37 mouse cellular contexts compared by ENCODE assay signal in genomic region chr10:77880305-77880704, GRCm38 (mm10). TPM values are rescaled to one million over a fixed set of nuclear protein-coding genes. Genes with fewer than 3 reads are reported as not detected.
DNase-seq lines count a peak whose midpoint lies in the region; TF ChIP-seq lines count a peak whose summit lies in the region.
"Had no signal": no experiment of that assay in that cellular context is flagged by ENCODE, and none has a peak within 500 bp of the region (broad histone marks: within the 10 kb centered on the region; RNA-seq: fewer than 3 reads in every experiment).

No protein-coding gene starts in this region.

- no peaks in the 10 kb centered on the region for H3K4me1 ChIP-seq in lung, adult 2 months (ENCODE audit: control insufficient read depth, insufficient read depth, low read length)
- no peaks in the 10 kb centered on the region for H3K4me1 ChIP-seq in CH12.LX (ENCODE audit: control insufficient read depth in 1 of 2, insufficient read depth in 2 of 2)
- H3K4me1 ChIP-seq: embryonic facial prominence, embryonic 15.5 days; forebrain, embryonic 12.5 days; heart, embryonic 10.5 days; heart, embryonic 15.5 days; midbrain, embryonic 12.5 days; neural tube, embryonic 13.5 days had no signal

- dilution Hi-C loops in CH12.LX (cut with MboI; ENCODE audit: extremely low pct_ligation_motif_present, extremely low pct_unique_long_range_greater_than_20kb, low sequenced_read_pairs), result no loop called here

- no peak for TF ChIP-seq POLR2A in lung, adult 2 months (IDR thresholded peaks at IDR 0.05; ENCODE audit: borderline replicate concordance, extremely low read depth, low read depth, low read length)
- TF ChIP-seq POLR2A in CH12.LX (IDR thresholded peaks at IDR 0.05; ENCODE audit: low read depth, low read length), result no peak

- no peak overlapping the region for H3K27ac ChIP-seq in CH12.LX (ENCODE audit: insufficient read depth, low read depth)
- H3K27ac ChIP-seq: embryonic facial prominence, embryonic 10.5 days; embryonic facial prominence, embryonic 15.5 days; forebrain, embryonic 12.5 days; heart, embryonic 10.5 days; heart, embryonic 15.5 days; kidney, postnatal 0 days; midbrain, embryonic 12.5 days; neural tube, embryonic 13.5 days; stomach, postnatal 0 days had no signal

- no peak overlapping the region for H3K9ac ChIP-seq in CH12.LX (ENCODE audit: insufficient read depth, low read depth)
- H3K9ac ChIP-seq: embryonic facial prominence, embryonic 15.5 days; forebrain, embryonic 12.5 days; forebrain, postnatal 0 days; heart, embryonic 15.5 days; lung, embryonic 14.5 days; midbrain, embryonic 12.5 days; neural tube, embryonic 13.5 days had no signal

- TF ChIP-seq CTCF in lung, adult 2 months (IDR thresholded peaks at IDR 0.05; ENCODE audit: insufficient read depth, low read length), result 0 out of 2 replicates have a peak, but pooled peaks have one; percentile 1
- peak in 1 of 2 experiments; percentile 47; a peak in 2 of 4 replicates for TF ChIP-seq CTCF in CH12.LX (conservative IDR thresholded peaks at IDR 0.05 in 1 of 2, IDR thresholded peaks at IDR 0.05 in 1 of 2; ENCODE audit: low read depth in 2 of 2, low read length in 2 of 2)

- no peak overlapping the region for H3K4me2 ChIP-seq in CH12.LX (ENCODE audit: insufficient read depth, low read depth, poor library complexity, severe bottlenecking)
- H3K4me2 ChIP-seq: embryonic facial prominence, embryonic 15.5 days; forebrain, embryonic 12.5 days; heart, embryonic 15.5 days; liver, embryonic 11.5 days; lung, embryonic 14.5 days; midbrain, embryonic 12.5 days; neural tube, embryonic 13.5 days had no signal

- 52% methylated on average over 3 of the region's 3 CpGs for WGBS in lung, adult 2 months

- peak; percentile 41 for TF ChIP-seq RAD21 in CH12.LX (IDR thresholded peaks at IDR 0.05; ENCODE audit: low read depth, low read length)

- in situ Hi-C loops in CH12.LX (cut with MboI; ENCODE audit: low pct_ligation_motif_present, low pct_unique_long_range_greater_than_20kb, low sequenced_read_pairs), result loop anchor here (25.0 kb wide), 1 partner anchor 243 kb away; no protein-coding TSS in a partner anchor

- DNase-seq in lung, adult 2 months, result no peak
- no peak for DNase-seq in lung, adult 18-20 months
- DNase-seq in CH12.LX (ENCODE audit: extremely low read depth), result no peak
- DNase-seq in brain, adult 2 months (ENCODE audit: low read depth, low spot score), result peak; percentile 18
- DNase-seq in right cerebral cortex, postnatal 4 days, result no peak
- DNase-seq in thymus, postnatal 14 days, result no peak
- DNase-seq: adrenal gland, postnatal 25 days; cerebellum, adult 18-20 months; cerebellum, postnatal 10 days; forebrain, postnatal 0 days; gastrocnemius, postnatal 10 days; kidney, adult 18-20 months; kidney, postnatal 4 days; lung, embryonic 14.5 days; lung, postnatal 14 days; right cerebral cortex, postnatal 14 days; thymus, adult 18-20 months; thymus, postnatal 4 days had no signal

- H3K79me2 ChIP-seq in CH12.LX (replicated peaks; ENCODE audit: control insufficient read depth, extremely low read depth, insufficient read depth, poor library complexity, severe bottlenecking), result no peaks in the 10 kb centered on the region

- H3K9me3 ChIP-seq in CH12.LX (replicated peaks; ENCODE audit: low read length), result peaks cover 4% of the 10 kb centered on the region
- H3K9me3 ChIP-seq: embryonic facial prominence, embryonic 10.5 days; embryonic facial prominence, embryonic 15.5 days; forebrain, embryonic 12.5 days; heart, embryonic 10.5 days; heart, embryonic 15.5 days; midbrain, embryonic 12.5 days; neural tube, embryonic 13.5 days had no signal

- no peaks in the 10 kb centered on the region for H3K36me3 ChIP-seq in CH12.LX (replicated peaks in 1 of 2; ENCODE audit: control insufficient read depth in 1 of 2, insufficient read depth in 1 of 2, low read length in 1 of 2)
- H3K36me3 ChIP-seq: embryonic facial prominence, embryonic 10.5 days; embryonic facial prominence, embryonic 15.5 days; forebrain, embryonic 12.5 days; heart, embryonic 10.5 days; heart, embryonic 15.5 days; midbrain, embryonic 12.5 days; neural tube, embryonic 13.5 days had no signal

- no peak overlapping the region for H3K4me3 ChIP-seq in lung, adult 2 months (replicated peaks; ENCODE audit: extremely low read depth, low read depth, low read length)
- no peak overlapping the region for H3K4me3 ChIP-seq in CH12.LX (replicated peaks in 1 of 3; ENCODE audit: low read depth in 2 of 3, low read length in 2 of 3, poor library complexity in 1 of 3)
- H3K4me3 ChIP-seq: embryonic facial prominence, embryonic 10.5 days; embryonic facial prominence, embryonic 15.5 days; forebrain, embryonic 12.5 days; heart, embryonic 10.5 days; heart, embryonic 15.5 days; midbrain, embryonic 12.5 days; neural tube, embryonic 13.5 days had no signal

- no peak for TF ChIP-seq EP300 in CH12.LX (IDR thresholded peaks at IDR 0.05; ENCODE audit: low read length)

- H3K27me3 ChIP-seq in CH12.LX (replicated peaks), result peaks cover 76% of the 10 kb centered on the region
- H3K27me3 ChIP-seq: embryonic facial prominence, embryonic 15.5 days; forebrain, embryonic 12.5 days; midbrain, embryonic 12.5 days; neural tube, embryonic 13.5 days had no signal

TF ChIP-seq in CH12.LX, 34 proteins besides CTCF, POLR2A, EP300 and RAD21:
- TF ChIP-seq NELFE (IDR thresholded peaks at IDR 0.05; ENCODE audit: low read depth, low read length) (no peak), SMC3 (IDR thresholded peaks at IDR 0.05; ENCODE audit: low read depth, low read length) (no peak; the same call in 1 of the 2 replicates), JUN (IDR thresholded peaks at IDR 0.05; ENCODE audit: insufficient read depth, low read depth, low read length) (no peak), ZKSCAN1 (IDR thresholded peaks at IDR 0.05; ENCODE audit: borderline replicate concordance, low read depth, low read length) (no peak), CHD2 (IDR thresholded peaks at IDR 0.05; ENCODE audit: low read length) (no peak), MYC (IDR thresholded peaks at IDR 0.05; ENCODE audit: low read depth, low read length) (no peak), USF2 (conservative IDR thresholded peaks at IDR 0.05; ENCODE audit: low read depth, low read length) (no peak), SIN3A (IDR thresholded peaks at IDR 0.05; ENCODE audit: low read length) (no peak)

RNA-seq across cellular contexts. Expression of gene Gm3285, which starts 18.5 kb away (rescaled TPM):
- not detected in 2 replicates for polyA plus RNA-seq in lung, adult 2 months (2012; rRNA removed)
- not detected in 2 replicates for total RNA-seq in CH12.LX (2012; rRNA removed)
- not detected in 2 replicates for total RNA-seq in CH12.LX (2014; rRNA removed)
- not detected in 2 replicates for polyA plus RNA-seq in CH12.LX (2012; ENCODE audit: insufficient read length, low read depth)
- total RNA-seq: adrenal gland, adult 18-20 months; adrenal gland, postnatal 25 days; gastrocnemius, postnatal 10 days; heart, postnatal 25 days; left cerebral cortex, postnatal 10 days had no signal
- polyA plus RNA-seq: brain, embryonic 14.5 days; embryonic facial prominence, embryonic 10.5 days; forebrain, embryonic 12.5 days; forebrain, postnatal 0 days; gonadal fat pad, adult 2 months; heart, embryonic 10.5 days; heart, embryonic 15.5 days; hindbrain, embryonic 11.5 days; hindbrain, embryonic 16.5 days; intestine, embryonic 14.5 days; kidney, postnatal 0 days; limb, embryonic 11.5 days; liver, embryonic 11.5 days; lung, embryonic 14.5 days; midbrain, embryonic 12.5 days; neural tube, embryonic 13.5 days; stomach, postnatal 0 days had no signal

RNA-seq across cellular contexts. Expression of gene Lrrc3, which starts 22.0 kb away (rescaled TPM):
- polyA plus RNA-seq in lung, adult 2 months (2012; rRNA removed), result 0.77 and 0.93 TPM in 2 replicates
- total RNA-seq in CH12.LX (2012; rRNA removed) (not detected in 2 replicates), CH12.LX (2014; rRNA removed) (not detected in 2 replicates)
- polyA plus RNA-seq in CH12.LX (2012; ENCODE audit: insufficient read length, low read depth), result not detected in 2 replicates

RNA-seq across cellular contexts. Expression of gene Gm10318, which starts 27.6 kb away (rescaled TPM):
- not detected in 2 replicates for polyA plus RNA-seq in lung, adult 2 months (2012; rRNA removed)
- total RNA-seq in CH12.LX (2012; rRNA removed) (not detected in 2 replicates), CH12.LX (2014; rRNA removed) (not detected in 2 replicates)
- polyA plus RNA-seq in CH12.LX (2012; ENCODE audit: insufficient read length, low read depth), result not detected in 2 replicates
- total RNA-seq: adrenal gland, adult 18-20 months; adrenal gland, postnatal 25 days; forebrain, postnatal 0 days; gastrocnemius, postnatal 10 days; heart, postnatal 25 days; left cerebral cortex, postnatal 10 days had no signal
- polyA plus RNA-seq: brain, embryonic 14.5 days; embryonic facial prominence, embryonic 10.5 days; forebrain, embryonic 12.5 days; forebrain, postnatal 0 days; gonadal fat pad, adult 2 months; heart, embryonic 10.5 days; heart, embryonic 15.5 days; hindbrain, embryonic 11.5 days; hindbrain, embryonic 16.5 days; intestine, embryonic 14.5 days; kidney, postnatal 0 days; limb, embryonic 11.5 days; liver, embryonic 11.5 days; lung, embryonic 14.5 days; midbrain, embryonic 12.5 days; neural tube, embryonic 13.5 days; stomach, postnatal 0 days had no signal

RNA-seq across cellular contexts. Expression of gene Gm36176, which starts 33.7 kb away (rescaled TPM):
- polyA plus RNA-seq in lung, adult 2 months (2012; rRNA removed), result not detected in 2 replicates
- total RNA-seq in CH12.LX (2012; rRNA removed) (not detected in 2 replicates), CH12.LX (2014; rRNA removed) (not detected in 2 replicates)
- polyA plus RNA-seq in CH12.LX (2012; ENCODE audit: insufficient read length, low read depth), result not detected in 2 replicates
- total RNA-seq: adrenal gland, adult 18-20 months; adrenal gland, postnatal 25 days; forebrain, postnatal 0 days; gastrocnemius, postnatal 10 days; heart, postnatal 25 days; left cerebral cortex, postnatal 10 days had no signal
- polyA plus RNA-seq: brain, embryonic 14.5 days; embryonic facial prominence, embryonic 10.5 days; forebrain, embryonic 12.5 days; forebrain, postnatal 0 days; gonadal fat pad, adult 2 months; heart, embryonic 10.5 days; heart, embryonic 15.5 days; hindbrain, embryonic 11.5 days; hindbrain, embryonic 16.5 days; intestine, embryonic 14.5 days; kidney, postnatal 0 days; limb, embryonic 11.5 days; liver, embryonic 11.5 days; lung, embryonic 14.5 days; midbrain, embryonic 12.5 days; neural tube, embryonic 13.5 days; stomach, postnatal 0 days had no signal

RNA-seq across cellular contexts. Expression of gene Krtap10-10, which starts 44.6 kb away (rescaled TPM):
- not detected in 2 replicates for polyA plus RNA-seq in lung, adult 2 months (2012; rRNA removed)
- not detected in 2 replicates for total RNA-seq in CH12.LX (2012; rRNA removed)
- not detected in 2 replicates for total RNA-seq in CH12.LX (2014; rRNA removed)
- polyA plus RNA-seq in CH12.LX (2012; ENCODE audit: insufficient read length, low read depth), result not detected in 2 replicates
- total RNA-seq: adrenal gland, adult 18-20 months; adrenal gland, postnatal 25 days; forebrain, postnatal 0 days; gastrocnemius, postnatal 10 days; heart, postnatal 25 days; left cerebral cortex, postnatal 10 days had no signal
- polyA plus RNA-seq: brain, embryonic 14.5 days; embryonic facial prominence, embryonic 10.5 days; forebrain, embryonic 12.5 days; forebrain, postnatal 0 days; heart, embryonic 10.5 days; heart, embryonic 15.5 days; hindbrain, embryonic 11.5 days; hindbrain, embryonic 16.5 days; intestine, embryonic 14.5 days; kidney, postnatal 0 days; limb, embryonic 11.5 days; liver, embryonic 11.5 days; lung, embryonic 14.5 days; midbrain, embryonic 12.5 days; neural tube, embryonic 13.5 days; stomach, postnatal 0 days had no signal
